Mouse (Mus musculus): Measurements from ENCODE around the gene AC141477.1.

DNA sequence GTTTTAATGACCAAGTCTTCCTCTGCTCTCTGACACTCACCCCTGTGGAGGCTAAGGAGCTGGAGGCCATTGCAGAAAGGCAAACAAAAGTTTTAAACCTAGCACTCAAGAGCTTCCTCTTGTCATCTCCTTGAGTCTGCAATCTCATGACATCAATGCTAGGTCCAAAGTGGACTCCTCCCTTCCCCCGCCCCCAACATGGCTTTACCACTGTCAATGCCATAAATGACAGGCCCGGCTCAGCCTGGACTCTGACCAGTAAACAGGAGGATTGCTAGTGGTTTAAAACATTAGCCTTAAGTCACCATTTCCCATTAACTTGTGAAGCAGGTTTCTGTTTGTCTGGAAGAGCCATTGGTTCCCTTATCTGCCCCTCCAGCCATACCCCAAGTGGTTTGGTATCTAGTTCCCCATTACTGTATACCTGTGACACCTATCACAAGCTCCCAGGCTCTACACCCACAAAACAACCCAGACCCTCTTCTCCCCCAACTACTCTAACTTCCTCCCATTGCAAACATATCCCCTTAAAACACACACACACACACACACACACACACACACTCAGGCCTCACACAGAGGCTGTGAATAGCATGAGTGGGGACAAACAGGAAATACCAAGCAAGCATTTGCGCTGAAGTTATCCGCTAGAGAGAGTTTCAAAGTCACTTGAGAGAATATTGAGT, 5.9 kb upstream of the AC141477.1 start:
- TF ChIP-seq TAL1 (conservative IDR thresholded peaks at IDR 0.05; ENCODE audit: low read depth, low read length) (peak; percentile 88), CTCF (IDR thresholded peaks at IDR 0.05; ENCODE audit: low read depth, low read length) (no peak), POLR2AphosphoS5 (IDR thresholded peaks at IDR 0.05; ENCODE audit: insufficient replicate concordance, low read depth, low read length) (no peak), GATA1 (IDR thresholded peaks at IDR 0.05; ENCODE audit: borderline replicate concordance, low read length) (no peak)
